Mouse (Mus musculus): ENCODE results near the gene Il10rb. TPM values are rescaled to one million over a fixed set of nuclear protein-coding genes. Genes with fewer than 3 reads are reported as not detected.
A peak's percentile ranks its signal among the peaks of the same experiment; 100 is the strongest.

Gene Il10rb
- 52.3 and 58.1 TPM in 2 replicates for polyA plus RNA-seq (2015; fragmentation: Nextera tagmentation; extraction: Ambion mirVana)

DNA sequence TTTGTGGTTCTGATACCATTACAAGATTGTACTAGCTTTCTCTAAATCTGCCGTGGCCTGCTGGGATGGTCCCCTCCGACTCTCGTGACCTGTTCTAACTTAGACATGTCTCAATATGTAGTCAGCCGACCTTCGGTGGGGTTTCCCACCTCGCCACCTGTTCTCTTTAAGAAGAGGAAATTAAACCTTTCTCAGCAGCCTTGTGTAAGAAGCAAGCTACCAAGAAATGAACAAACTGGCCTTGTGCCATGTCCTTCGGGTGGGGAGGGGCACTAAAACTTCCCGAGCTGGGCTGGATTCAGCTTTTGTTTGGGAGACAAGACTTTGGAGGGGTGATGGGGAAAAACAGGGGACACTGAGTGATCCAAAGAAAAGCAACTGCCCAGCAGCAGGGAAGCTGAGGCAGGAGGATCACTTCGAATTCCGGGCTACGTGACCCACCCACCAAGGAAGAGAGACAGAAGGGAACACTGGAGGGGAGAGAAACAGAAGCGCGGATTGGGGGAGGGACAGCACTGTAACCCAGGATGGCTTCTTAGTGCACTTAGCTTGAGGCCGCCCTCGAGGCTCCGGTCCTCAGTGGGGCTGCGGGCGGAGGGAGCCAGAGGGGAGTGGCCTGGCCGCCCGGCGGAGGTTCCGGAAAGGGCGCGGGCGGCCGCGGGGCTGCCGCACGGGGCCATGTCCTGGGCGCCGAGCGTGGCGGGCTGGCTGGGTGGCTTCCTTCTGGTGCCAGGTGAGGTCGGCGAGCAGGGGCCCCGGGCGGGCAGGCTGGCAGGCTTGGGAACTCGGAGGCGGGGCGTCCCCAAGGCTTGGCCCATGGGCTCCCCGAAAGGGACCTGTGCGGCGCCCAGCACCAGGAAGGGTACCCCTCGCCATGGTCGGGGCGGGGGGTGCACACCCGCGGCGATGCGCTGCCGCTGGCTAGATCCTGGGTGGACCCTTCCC lies at the start of gene Il10rb:
Il10rb (plus strand) TSS at position 525 of the 945 bp plus-strand sequence.
- peak; percentile 88 for ATAC-seq (ENCODE audit: insufficient read depth, low FRiP score)
- Histone ChIP-seq H3K4me1 (ENCODE audit: control insufficient read depth, insufficient read depth, low read length) (peaks cover 15% of the 10 kb centered on the region), H3K9me3 (replicated peaks; ENCODE audit: control insufficient read depth, low read length) (no peaks in the 10 kb centered on the region), H3K4me2 (ENCODE audit: low read depth, low read length) (peak within 1 kb of the TSS; percentile 77), H3K9ac (ENCODE audit: low read length) (peak within 1 kb of the TSS; percentile 93), H3K36me3 (ENCODE audit: control insufficient read depth, insufficient read depth, low read length) (no peaks in the 10 kb centered on the region), H3K4me3 (replicated peaks; ENCODE audit: low read length) (peak within 1 kb of the TSS; percentile 75), H3K27me3 (ENCODE audit: control insufficient read depth, insufficient read depth, low read length) (no peaks in the 10 kb centered on the region), H3K27ac (ENCODE audit: low read length) (peak within 1 kb of the TSS; percentile 83)
- WGBS = 4% methylated on average over 49 of the region's 51 CpGs

DNA sequence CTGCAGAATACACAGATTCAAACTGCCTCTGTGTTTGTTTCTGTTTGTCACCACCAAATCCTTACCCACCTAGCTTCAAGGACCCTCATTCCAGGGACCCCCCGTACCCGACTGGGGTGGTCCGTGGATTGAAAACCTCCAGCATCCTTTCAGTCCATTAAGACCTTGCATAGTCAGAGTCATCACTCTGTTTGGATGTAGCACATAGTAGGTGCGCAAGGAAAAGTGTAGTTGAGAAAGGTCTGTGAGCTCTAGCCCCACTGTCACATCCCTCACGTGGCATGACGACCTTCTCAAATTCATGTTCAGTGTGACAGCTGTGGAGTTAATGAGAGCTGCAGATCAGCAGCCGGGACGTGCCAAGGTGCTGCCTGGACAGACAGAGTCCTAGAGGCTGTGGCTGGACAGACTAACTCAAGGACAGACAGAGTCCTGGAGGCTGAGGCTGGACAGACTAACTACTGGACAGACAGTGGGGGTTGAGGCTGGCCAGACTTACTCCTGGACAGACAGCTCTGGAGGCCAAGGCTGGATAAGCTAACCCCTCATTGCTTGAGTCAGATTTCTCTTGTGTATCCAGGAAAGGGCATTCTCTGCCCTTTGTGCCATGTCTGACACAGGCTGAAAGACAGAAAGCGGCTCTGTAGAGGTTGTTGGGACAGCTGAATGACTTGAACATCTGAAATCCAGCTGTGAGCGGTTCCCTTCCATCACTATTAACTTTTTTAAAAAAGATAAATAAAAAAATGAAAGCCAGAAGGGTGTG lies 49.0 kb upstream of the Il10rb start:
- H3K9ac ChIP-seq (ENCODE audit: low read length) = no peak overlapping the region
- 0 out of 2 replicates have a peak, but pooled peaks cover under 1% of the 10 kb centered on the region for H3K4me1 ChIP-seq (ENCODE audit: control insufficient read depth, insufficient read depth, low read length)
- H3K36me3 ChIP-seq (ENCODE audit: control insufficient read depth, insufficient read depth, low read length) = no peaks in the 10 kb centered on the region
- H3K4me3 ChIP-seq (replicated peaks; ENCODE audit: low read length) = no peak overlapping the region
- no peak overlapping the region for H3K4me2 ChIP-seq (ENCODE audit: low read depth, low read length)
- H3K9me3 ChIP-seq (replicated peaks; ENCODE audit: control insufficient read depth, low read length) = no peaks in the 10 kb centered on the region
- WGBS = 73% methylated on average over 10 of the region's 10 CpGs
- H3K27ac ChIP-seq (ENCODE audit: low read length) = no peak overlapping the region
- no peaks in the 10 kb centered on the region; the same call in 1 of the 2 replicates for H3K27me3 ChIP-seq (ENCODE audit: control insufficient read depth, insufficient read depth, low read length)
- no peak for ATAC-seq (ENCODE audit: insufficient read depth, low FRiP score)

DNA sequence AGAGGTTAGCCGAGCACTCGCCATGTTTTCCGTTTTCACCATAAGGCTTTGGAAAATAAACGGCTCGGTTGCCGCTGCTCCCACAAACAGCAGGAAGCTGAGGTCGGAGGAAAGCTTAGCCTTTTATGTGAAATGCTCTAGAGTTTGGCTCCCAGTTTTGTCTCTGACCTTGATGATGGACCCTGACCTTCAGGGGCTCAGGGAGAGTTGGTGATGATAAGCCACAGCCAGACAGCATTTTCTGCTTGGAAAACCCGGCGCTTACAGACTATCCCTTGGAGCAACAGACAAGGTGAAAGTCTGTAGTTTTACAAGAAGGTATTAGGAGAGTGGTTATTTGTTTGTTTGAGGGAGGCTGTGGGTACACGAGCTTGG lies 48.5 kb upstream of the Il10rb start:
- no peak for ATAC-seq (ENCODE audit: insufficient read depth, low FRiP score)
- Histone ChIP-seq H3K27me3 (ENCODE audit: control insufficient read depth, insufficient read depth, low read length) (no peaks in the 10 kb centered on the region; the same call in 1 of the 2 replicates), H3K9me3 (replicated peaks; ENCODE audit: control insufficient read depth, low read length) (no peaks in the 10 kb centered on the region), H3K27ac (ENCODE audit: low read length) (no peak overlapping the region), H3K9ac (ENCODE audit: low read length) (no peak overlapping the region), H3K36me3 (ENCODE audit: control insufficient read depth, insufficient read depth, low read length) (no peaks in the 10 kb centered on the region), H3K4me1 (ENCODE audit: control insufficient read depth, insufficient read depth, low read length) (0 out of 2 replicates have a peak, but pooled peaks cover 5% of the 10 kb centered on the region), H3K4me3 (replicated peaks; ENCODE audit: low read length) (no peak overlapping the region), H3K4me2 (ENCODE audit: low read depth, low read length) (no peak overlapping the region)
- WGBS = 48% methylated on average over 10 of the region's 10 CpGs

DNA sequence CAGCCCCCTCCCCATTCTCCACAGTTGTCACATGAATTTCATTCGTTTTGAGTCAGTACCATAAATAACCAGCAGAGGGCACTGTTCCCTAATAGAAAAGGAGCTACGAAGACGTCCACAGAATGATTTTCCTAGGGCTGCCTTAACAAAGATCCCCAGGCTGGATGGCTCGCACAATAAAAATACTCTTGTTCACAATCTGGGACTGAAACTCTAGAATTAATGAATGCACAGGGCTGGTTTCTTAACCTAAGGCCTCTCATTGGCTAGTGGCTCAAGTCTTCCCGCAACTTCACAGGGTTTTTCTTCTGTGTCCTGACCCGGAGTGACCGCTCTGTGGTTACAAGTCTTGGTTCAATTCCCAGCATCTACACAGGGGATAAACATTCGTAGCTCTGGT lies 47.4 kb upstream of the Il10rb start:
- Histone ChIP-seq H3K36me3 (ENCODE audit: control insufficient read depth, insufficient read depth, low read length) (no peaks in the 10 kb centered on the region), H3K9me3 (replicated peaks; ENCODE audit: control insufficient read depth, low read length) (no peaks in the 10 kb centered on the region), H3K27ac (ENCODE audit: low read length) (no peak overlapping the region), H3K4me3 (replicated peaks; ENCODE audit: low read length) (no peak overlapping the region), H3K9ac (ENCODE audit: low read length) (no peak overlapping the region), H3K27me3 (ENCODE audit: control insufficient read depth, insufficient read depth, low read length) (no peaks in the 10 kb centered on the region; the same call in 1 of the 2 replicates), H3K4me1 (ENCODE audit: control insufficient read depth, insufficient read depth, low read length) (peaks cover 13% of the 10 kb centered on the region; the same call in 1 of the 2 replicates), H3K4me2 (ENCODE audit: low read depth, low read length) (no peak overlapping the region)
- no peak for ATAC-seq (ENCODE audit: insufficient read depth, low FRiP score)
- 35% methylated on average over 8 of the region's 8 CpGs for WGBS

DNA sequence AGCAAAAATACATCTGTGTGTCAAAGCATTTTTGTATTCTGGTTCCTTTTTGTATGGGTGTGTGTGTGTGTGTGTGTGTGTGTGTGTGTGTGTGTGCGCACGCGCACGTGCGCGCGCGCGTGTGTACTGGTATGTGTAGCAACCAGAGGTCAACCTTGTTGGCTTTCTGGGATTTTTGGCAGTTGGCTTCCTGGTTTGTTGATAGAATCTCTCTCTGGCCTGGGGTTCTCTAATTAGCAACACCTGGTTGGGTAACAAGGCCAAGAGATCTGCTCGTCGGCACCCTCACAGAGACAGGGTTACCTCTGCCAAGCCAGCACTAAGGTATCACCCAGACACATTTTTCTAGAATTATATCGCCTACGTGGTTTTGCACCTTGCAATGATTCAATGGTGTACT lies 46.4 kb upstream of the Il10rb start:
- Histone ChIP-seq H3K4me3 (replicated peaks; ENCODE audit: low read length) (no peak overlapping the region), H3K27me3 (ENCODE audit: control insufficient read depth, insufficient read depth, low read length) (no peaks in the 10 kb centered on the region; the same call in 1 of the 2 replicates), H3K4me2 (ENCODE audit: low read depth, low read length) (no peak overlapping the region), H3K36me3 (ENCODE audit: control insufficient read depth, insufficient read depth, low read length) (no peaks in the 10 kb centered on the region), H3K9ac (ENCODE audit: low read length) (no peak overlapping the region), H3K4me1 (ENCODE audit: control insufficient read depth, insufficient read depth, low read length) (peaks cover 22% of the 10 kb centered on the region), H3K9me3 (replicated peaks; ENCODE audit: control insufficient read depth, low read length) (no peaks in the 10 kb centered on the region), H3K27ac (ENCODE audit: low read length) (no peak overlapping the region)
- ATAC-seq (ENCODE audit: insufficient read depth, low FRiP score) = no peak
- WGBS = 83% methylated on average over 13 of the region's 13 CpGs

DNA sequence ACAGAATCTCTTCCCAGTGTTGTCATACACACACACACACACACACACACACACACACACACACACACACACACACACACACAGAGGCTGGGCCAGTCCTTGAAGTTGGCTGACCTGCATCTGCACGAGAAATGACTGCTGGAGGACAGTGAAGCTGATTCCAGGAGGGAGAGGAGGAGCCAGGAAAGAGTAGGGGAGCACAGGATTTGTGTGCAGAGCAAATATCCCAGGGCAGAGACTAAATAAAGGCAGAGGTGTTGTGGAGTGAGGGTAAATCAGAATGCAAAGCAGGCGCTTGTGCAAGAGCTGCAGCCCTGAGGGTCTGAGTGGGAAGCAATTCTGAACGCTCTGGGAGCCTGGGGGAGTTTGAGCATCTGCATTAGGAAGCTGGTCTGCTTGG lies 45.8 kb upstream of the Il10rb start:
- 52% methylated on average over 3 of the region's 3 CpGs for WGBS
- no peak overlapping the region for H3K4me2 ChIP-seq (ENCODE audit: low read depth, low read length)
- no peak overlapping the region for H3K4me3 ChIP-seq (replicated peaks; ENCODE audit: low read length)
- no peak for ATAC-seq (ENCODE audit: insufficient read depth, low FRiP score)
- no peaks in the 10 kb centered on the region for H3K36me3 ChIP-seq (ENCODE audit: control insufficient read depth, insufficient read depth, low read length)
- no peaks in the 10 kb centered on the region for H3K9me3 ChIP-seq (replicated peaks; ENCODE audit: control insufficient read depth, low read length)
- H3K4me1 ChIP-seq (ENCODE audit: control insufficient read depth, insufficient read depth, low read length) = peaks cover 22% of the 10 kb centered on the region
- H3K9ac ChIP-seq (ENCODE audit: low read length) = no peak overlapping the region
- H3K27me3 ChIP-seq (ENCODE audit: control insufficient read depth, insufficient read depth, low read length) = no peaks in the 10 kb centered on the region; the same call in 1 of the 2 replicates
- H3K27ac ChIP-seq (ENCODE audit: low read length) = no peak overlapping the region

GRCm38 (mm10) chr16:91362006-91362405 lies 44.0 kb upstream of the Il10rb start:
- Histone ChIP-seq H3K4me3 (replicated peaks; ENCODE audit: low read length) (no peak overlapping the region), H3K9ac (ENCODE audit: low read length) (no peak overlapping the region), H3K4me2 (ENCODE audit: low read depth, low read length) (no peak overlapping the region), H3K9me3 (replicated peaks; ENCODE audit: control insufficient read depth, low read length) (no peaks in the 10 kb centered on the region), H3K4me1 (ENCODE audit: control insufficient read depth, insufficient read depth, low read length) (peaks cover 22% of the 10 kb centered on the region), H3K27me3 (ENCODE audit: control insufficient read depth, insufficient read depth, low read length) (no peaks in the 10 kb centered on the region; the same call in 1 of the 2 replicates), H3K27ac (ENCODE audit: low read length) (peak overlapping the region; percentile 79), H3K36me3 (ENCODE audit: control insufficient read depth, insufficient read depth, low read length) (no peaks in the 10 kb centered on the region)
- ATAC-seq (ENCODE audit: insufficient read depth, low FRiP score) = no peak
- WGBS = 58% methylated on average over 2 of the region's 2 CpGs

DNA sequence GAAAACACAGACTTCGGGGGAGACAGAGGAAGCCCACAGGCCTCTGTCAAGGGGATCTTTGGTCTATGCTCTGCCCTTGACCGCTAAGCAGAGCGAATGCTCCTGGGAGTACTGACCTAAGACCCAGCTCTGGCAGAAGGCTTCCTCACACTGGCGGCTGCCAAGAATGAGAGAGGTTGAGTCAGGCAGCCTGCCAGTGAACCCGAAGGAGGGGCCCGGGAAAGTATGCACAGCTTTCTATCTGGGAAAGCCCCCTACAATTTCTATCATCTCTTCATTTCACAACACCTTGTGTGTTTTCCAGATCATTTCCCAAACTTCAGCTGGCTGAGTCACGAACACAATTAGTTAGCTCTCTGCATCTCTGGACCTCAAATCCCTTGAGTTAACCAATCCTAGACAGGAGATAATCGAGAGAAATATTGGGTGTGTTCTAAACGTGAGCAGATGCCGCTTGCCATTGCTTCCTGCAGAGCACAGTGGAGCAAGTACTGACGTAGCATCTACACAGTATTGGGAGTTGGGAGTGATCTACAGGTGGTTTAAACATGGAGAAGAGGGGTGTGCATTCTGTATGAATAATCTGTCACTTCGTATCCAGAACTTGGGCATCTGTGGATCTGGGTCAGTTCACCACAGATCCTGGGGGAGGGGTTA lies 43.2 kb upstream of the Il10rb start:
- peak; percentile 55; the same call in 1 of the 2 replicates for ATAC-seq (ENCODE audit: insufficient read depth, low FRiP score)
- H3K4me3 ChIP-seq (replicated peaks; ENCODE audit: low read length) = no peak overlapping the region
- 49% methylated on average over 12 of the region's 12 CpGs for WGBS
- H3K36me3 ChIP-seq (ENCODE audit: control insufficient read depth, insufficient read depth, low read length) = no peaks in the 10 kb centered on the region
- no peaks in the 10 kb centered on the region for H3K9me3 ChIP-seq (replicated peaks; ENCODE audit: control insufficient read depth, low read length)
- peaks cover 22% of the 10 kb centered on the region for H3K4me1 ChIP-seq (ENCODE audit: control insufficient read depth, insufficient read depth, low read length)
- peak overlapping the region; percentile 9; the same call in 1 of the 2 replicates for H3K4me2 ChIP-seq (ENCODE audit: low read depth, low read length)
- H3K27ac ChIP-seq (ENCODE audit: low read length) = peak overlapping the region; percentile 79
- H3K9ac ChIP-seq (ENCODE audit: low read length) = no peak overlapping the region
- H3K27me3 ChIP-seq (ENCODE audit: control insufficient read depth, insufficient read depth, low read length) = no peaks in the 10 kb centered on the region

Data from stomach, embryonic 16.5 days (tissue).